Mouse (Mus musculus): ENCODE measurements around the gene Tnrc18. TPM values are rescaled to one million over a fixed set of nuclear protein-coding genes. Genes with fewer than 3 reads are reported as not detected.

Tnrc18 gene
- polyA plus RNA-seq (2015; fragmentation: Nextera tagmentation; extraction: Ambion mirVana) = 45.9 and 48.3 TPM in 2 replicates

- Histone ChIP-seq H3K4me3 (peak within 1 kb of the TSS; percentile 87), H3K27ac (replicated peaks) (peak within 1 kb of the TSS; percentile 100), H3K4me2 (replicated peaks) (peak within 1 kb of the TSS; percentile 95), H3K4me1 (peaks cover 10% of the 10 kb centered on the region), H3K36me3 (no peaks in the 10 kb centered on the region), H3K9me3 (no peaks in the 10 kb centered on the region), H3K27me3 (no peaks in the 10 kb centered on the region), H3K9ac (replicated peaks) (peak within 1 kb of the TSS; percentile 100)
- 0% methylated on average over 55 of the region's 56 CpGs for WGBS
- peak; percentile 65 for ATAC-seq (replicated peaks)
Observed at GRCm38 (mm10) chr5:142817524-142818434, at the start of gene Tnrc18. TSS of gene Tnrc18 (minus strand) at chr5:142817662.

- WGBS = 20% methylated on average over 16 of the region's 16 CpGs
- Histone ChIP-seq H3K4me2 (replicated peaks) (peak overlapping the region; percentile 15), H3K4me3 (no peak overlapping the region), H3K27ac (replicated peaks) (peak overlapping the region; percentile 90), H3K9me3 (no peaks in the 10 kb centered on the region), H3K27me3 (no peaks in the 10 kb centered on the region), H3K9ac (replicated peaks) (no peak overlapping the region), H3K36me3 (no peaks in the 10 kb centered on the region), H3K4me1 (peaks cover 26% of the 10 kb centered on the region)
- peak; percentile 81 for ATAC-seq (replicated peaks)
Observed at GRCm38 (mm10) chr5:142857763-142858229, 40.3 kb upstream of the Tnrc18 start.

GRCm38 (mm10) chr5:142856408-142856807, 38.9 kb upstream of the Tnrc18 start:
- ATAC-seq (replicated peaks) = no peak
- Histone ChIP-seq H3K4me3 (no peak overlapping the region), H3K9ac (replicated peaks) (no peak overlapping the region), H3K9me3 (no peaks in the 10 kb centered on the region), H3K27me3 (no peaks in the 10 kb centered on the region), H3K36me3 (no peaks in the 10 kb centered on the region), H3K4me1 (peaks cover 16% of the 10 kb centered on the region), H3K4me2 (replicated peaks) (no peak overlapping the region), H3K27ac (replicated peaks) (0 out of 2 replicates have a peak overlapping the region, but pooled peaks have one; percentile 90)
- WGBS = 84% methylated on average over 4 of the region's 4 CpGs

GRCm38 (mm10) chr5:142854877-142855276, 37.4 kb upstream of the Tnrc18 start:
- Histone ChIP-seq H3K9ac (replicated peaks) (no peak overlapping the region), H3K4me1 (peaks cover 16% of the 10 kb centered on the region), H3K27ac (replicated peaks) (no peak overlapping the region), H3K4me2 (replicated peaks) (no peak overlapping the region), H3K4me3 (no peak overlapping the region), H3K27me3 (no peaks in the 10 kb centered on the region), H3K36me3 (no peaks in the 10 kb centered on the region), H3K9me3 (no peaks in the 10 kb centered on the region)
- peak; percentile 23; the same call in 1 of the 2 replicates for ATAC-seq (replicated peaks)
- 74% methylated on average over 10 of the region's 10 CpGs for WGBS

- WGBS = 80% methylated on average over 6 of the region's 6 CpGs
- Histone ChIP-seq H3K9ac (replicated peaks) (no peak overlapping the region), H3K27ac (replicated peaks) (no peak overlapping the region), H3K4me1 (peaks cover 16% of the 10 kb centered on the region), H3K4me2 (replicated peaks) (no peak overlapping the region), H3K36me3 (no peaks in the 10 kb centered on the region), H3K9me3 (no peaks in the 10 kb centered on the region), H3K27me3 (no peaks in the 10 kb centered on the region), H3K4me3 (no peak overlapping the region)
- ATAC-seq (replicated peaks) = no peak
Observed at GRCm38 (mm10) chr5:142853585-142853984, 36.1 kb upstream of the Tnrc18 start.

GRCm38 (mm10) chr5:142851681-142852049, 34.2 kb upstream of the Tnrc18 start:
- no peaks in the 10 kb centered on the region for H3K36me3 ChIP-seq
- no peaks in the 10 kb centered on the region for H3K9me3 ChIP-seq
- no peak overlapping the region for H3K4me3 ChIP-seq
- 0 out of 2 replicates have a peak, but pooled peaks cover 2% of the 10 kb centered on the region for H3K4me1 ChIP-seq
- WGBS = 74% methylated on average over 5 of the region's 5 CpGs
- no peaks in the 10 kb centered on the region for H3K27me3 ChIP-seq
- ATAC-seq (replicated peaks) = no peak
- no peak overlapping the region for H3K27ac ChIP-seq (replicated peaks)
- H3K4me2 ChIP-seq (replicated peaks) = no peak overlapping the region
- H3K9ac ChIP-seq (replicated peaks) = no peak overlapping the region

- Histone ChIP-seq H3K9ac (replicated peaks) (no peak overlapping the region), H3K4me1 (0 out of 2 replicates have a peak, but pooled peaks cover 2% of the 10 kb centered on the region), H3K27ac (replicated peaks) (no peak overlapping the region), H3K27me3 (no peaks in the 10 kb centered on the region), H3K9me3 (no peaks in the 10 kb centered on the region), H3K4me2 (replicated peaks) (no peak overlapping the region), H3K36me3 (no peaks in the 10 kb centered on the region), H3K4me3 (no peak overlapping the region)
- ATAC-seq (replicated peaks) = no peak
- 84% methylated on average over 7 of the region's 7 CpGs for WGBS
Observed at GRCm38 (mm10) chr5:142850916-142851680, 33.6 kb upstream of the Tnrc18 start.

- no peaks in the 10 kb centered on the region for H3K36me3 ChIP-seq
- H3K4me1 ChIP-seq = 0 out of 2 replicates have a peak, but pooled peaks cover 2% of the 10 kb centered on the region
- H3K9ac ChIP-seq (replicated peaks) = no peak overlapping the region
- H3K4me3 ChIP-seq = no peak overlapping the region
- ATAC-seq (replicated peaks) = no peak
- H3K27me3 ChIP-seq = no peaks in the 10 kb centered on the region
- H3K27ac ChIP-seq (replicated peaks) = no peak overlapping the region
- no peak overlapping the region for H3K4me2 ChIP-seq (replicated peaks)
- no peaks in the 10 kb centered on the region for H3K9me3 ChIP-seq
- WGBS = 76% methylated on average over 9 of the region's 9 CpGs
Observed at GRCm38 (mm10) chr5:142850476-142850875, 33.0 kb upstream of the Tnrc18 start.

GRCm38 (mm10) chr5:142848911-142849310, 31.4 kb upstream of the Tnrc18 start:
- ATAC-seq (replicated peaks) = no peak
- no peaks in the 10 kb centered on the region for H3K4me1 ChIP-seq
- no peaks in the 10 kb centered on the region for H3K36me3 ChIP-seq
- H3K9me3 ChIP-seq = no peaks in the 10 kb centered on the region
- no peaks in the 10 kb centered on the region for H3K27me3 ChIP-seq
- no peak overlapping the region for H3K27ac ChIP-seq (replicated peaks)
- WGBS = 93% methylated on average over 7 of the region's 7 CpGs
- H3K4me2 ChIP-seq (replicated peaks) = no peak overlapping the region
- no peak overlapping the region for H3K4me3 ChIP-seq
- no peak overlapping the region for H3K9ac ChIP-seq (replicated peaks)

GRCm38 (mm10) chr5:142848149-142848548, 30.7 kb upstream of the Tnrc18 start:
- Histone ChIP-seq H3K4me3 (no peak overlapping the region), H3K4me1 (no peaks in the 10 kb centered on the region), H3K36me3 (no peaks in the 10 kb centered on the region), H3K9ac (replicated peaks) (no peak overlapping the region), H3K27ac (replicated peaks) (no peak overlapping the region), H3K27me3 (no peaks in the 10 kb centered on the region), H3K9me3 (no peaks in the 10 kb centered on the region), H3K4me2 (replicated peaks) (no peak overlapping the region)
- no peak for ATAC-seq (replicated peaks)
- WGBS = 77% methylated on average over 3 of the region's 3 CpGs

GRCm38 (mm10) chr5:142844467-142844866, 27.0 kb upstream of the Tnrc18 start:
- H3K9me3 ChIP-seq = no peaks in the 10 kb centered on the region
- 57% methylated on average over 8 of the region's 8 CpGs for WGBS
- no peaks in the 10 kb centered on the region for H3K36me3 ChIP-seq
- no peak overlapping the region for H3K27ac ChIP-seq (replicated peaks)
- no peak overlapping the region for H3K4me3 ChIP-seq
- H3K4me1 ChIP-seq = no peaks in the 10 kb centered on the region
- ATAC-seq (replicated peaks) = no peak
- H3K27me3 ChIP-seq = no peaks in the 10 kb centered on the region
- no peak overlapping the region for H3K4me2 ChIP-seq (replicated peaks)
- no peak overlapping the region for H3K9ac ChIP-seq (replicated peaks)

- ATAC-seq (replicated peaks) = no peak
- Histone ChIP-seq H3K27me3 (no peaks in the 10 kb centered on the region), H3K36me3 (no peaks in the 10 kb centered on the region), H3K9me3 (no peaks in the 10 kb centered on the region), H3K4me3 (no peak overlapping the region), H3K9ac (replicated peaks) (no peak overlapping the region), H3K4me1 (no peaks in the 10 kb centered on the region), H3K27ac (replicated peaks) (no peak overlapping the region), H3K4me2 (replicated peaks) (no peak overlapping the region)
- WGBS = 18% methylated on average over 7 of the region's 7 CpGs
Observed at GRCm38 (mm10) chr5:142842137-142842642, 24.7 kb upstream of the Tnrc18 start.
